Mouse (Mus musculus) stomach, embryonic 16.5 days (tissue): ENCODE measurements at regions not wholly inside any gene's neighbourhood (a gene's known extent, or its start where the extent isn't known, plus 50 kb on each side); places are given as distances from the start of the nearest gene placed in this dataset.

Source experiments
- ATAC-seq: fragments of 200-750 bp; cut with Nextera tagmentation; 2 replicates; pipeline ENCODE4 v1.8.0; 2017; ENCODE audit warnings: moderate number of reproducible peaks, moderate TSS enrichment; ENCODE audit not compliant: insufficient read depth, low FRiP score
- H3K27ac ChIP-seq: fragments of 300-500 bp; sonication (generic); 2 replicates; pipeline ENCODE4 v1.5.1; 2014; ENCODE audit warnings: low read length
- H3K27me3 ChIP-seq: fragments of 300-500 bp; sonication (generic); 2 replicates; pipeline ENCODE4 v1.6.1; 2014; ENCODE audit warnings: low read length, control low read depth, mixed read lengths; ENCODE audit not compliant: control insufficient read depth, insufficient read depth
- H3K36me3 ChIP-seq: fragments of 300-500 bp; sonication (generic); 2 replicates; pipeline ENCODE4 v1.6.1; 2014; ENCODE audit warnings: low read length; ENCODE audit not compliant: control insufficient read depth, insufficient read depth
- H3K4me1 ChIP-seq: fragments of 300-500 bp; sonication (generic); 2 replicates; pipeline ENCODE4 v1.6.1; 2014; ENCODE audit warnings: low read length, control low read depth, mixed read lengths; ENCODE audit not compliant: control insufficient read depth, insufficient read depth
- H3K4me2 ChIP-seq: fragments of 300-500 bp; sonication (generic); 2 replicates; pipeline ENCODE4 v1.6.1; 2014; ENCODE audit warnings: low read depth, low read length, mixed read lengths
- H3K4me3 ChIP-seq: fragments of 300-500 bp; sonication (generic); replicated peaks from 2 replicates; pipeline ENCODE4 v1.5.1; 2014; ENCODE audit warnings: mild to moderate bottlenecking, low read length
- H3K9ac ChIP-seq: fragments of 300-500 bp; sonication (generic); 2 replicates; pipeline ENCODE4 v1.6.1; 2014; ENCODE audit warnings: low read length
- H3K9me3 ChIP-seq: fragments of 300-500 bp; sonication (generic); replicated peaks from 2 replicates; pipeline ENCODE4 v1.6.1; 2016; ENCODE audit warnings: low read length, control low read depth; ENCODE audit not compliant: control insufficient read depth
- WGBS: fragments of 180-500 bp; shearing (Covaris S2); extraction: QIAGEN DNeasy Blood & Tissue Kit; methylation state at CpG from one replicate; pipeline ENCODE4 v1.1.7; 2014; 5-methylcytosine and 5-hydroxymethylcytosine counted together

DNA sequence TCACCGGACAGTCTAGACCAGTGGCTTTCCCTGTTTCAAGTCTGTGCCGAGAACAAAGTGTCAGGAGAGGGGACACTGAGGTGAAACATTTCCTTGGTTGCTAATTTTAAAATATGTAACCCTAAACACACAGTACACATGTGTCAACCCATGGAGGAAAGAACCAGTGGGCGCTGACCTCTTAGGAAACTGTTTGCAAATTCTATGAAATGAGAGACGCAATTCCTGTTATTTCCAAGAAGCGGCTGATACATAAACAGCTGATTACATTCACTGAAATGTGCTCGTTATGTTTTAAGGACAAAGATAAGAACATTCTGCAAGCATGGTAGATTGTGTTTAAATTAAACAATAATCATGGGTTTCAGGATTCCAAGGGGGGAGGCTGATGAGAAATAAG lies 204.3 kb upstream of the Gypa start:
- Histone ChIP-seq H3K36me3 (no peaks in the 10 kb centered on the region), H3K9ac (no peak overlapping the region), H3K9me3 (no peaks in the 10 kb centered on the region), H3K4me1 (no peaks in the 10 kb centered on the region), H3K27me3 (no peaks in the 10 kb centered on the region), H3K4me2 (no peak overlapping the region), H3K4me3 (no peak overlapping the region), H3K27ac (no peak overlapping the region)
- WGBS = 63% methylated on average over 6 of the region's 6 CpGs
- ATAC-seq = no peak

DNA sequence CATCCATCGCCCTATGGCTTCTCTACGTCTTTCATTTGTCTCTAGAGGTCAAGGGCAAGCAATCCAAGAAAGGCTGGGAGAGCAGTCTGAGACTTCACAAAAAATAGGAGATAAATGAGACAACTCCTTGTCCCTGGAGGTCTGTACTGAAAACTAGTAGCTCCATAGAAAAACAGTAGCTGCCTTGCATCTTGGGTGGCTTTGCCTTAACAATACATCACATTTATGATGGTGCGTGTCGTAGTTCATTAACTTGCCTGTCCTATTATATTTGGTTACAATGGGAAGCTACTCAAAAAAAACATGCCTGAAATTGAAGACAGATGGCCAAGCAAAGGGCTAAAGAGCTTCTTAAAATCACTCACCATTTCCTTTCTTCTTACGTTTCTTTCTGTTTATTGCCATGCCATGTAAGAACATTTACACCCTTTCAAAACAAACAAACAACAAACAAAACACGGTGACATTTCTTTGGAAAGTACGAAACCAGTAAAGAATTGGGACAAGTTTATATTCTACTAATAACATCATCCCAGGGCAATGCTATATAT lies 211.2 kb upstream of the Hhip start:
- H3K4me1 ChIP-seq = no peaks in the 10 kb centered on the region
- no peaks in the 10 kb centered on the region for H3K36me3 ChIP-seq
- 78% methylated on average over 7 of the region's 7 CpGs for WGBS
- no peak overlapping the region for H3K4me3 ChIP-seq
- no peaks in the 10 kb centered on the region for H3K9me3 ChIP-seq
- H3K9ac ChIP-seq = no peak overlapping the region
- no peak overlapping the region for H3K27ac ChIP-seq
- H3K27me3 ChIP-seq = no peaks in the 10 kb centered on the region
- no peak overlapping the region for H3K4me2 ChIP-seq
- no peak for ATAC-seq

DNA sequence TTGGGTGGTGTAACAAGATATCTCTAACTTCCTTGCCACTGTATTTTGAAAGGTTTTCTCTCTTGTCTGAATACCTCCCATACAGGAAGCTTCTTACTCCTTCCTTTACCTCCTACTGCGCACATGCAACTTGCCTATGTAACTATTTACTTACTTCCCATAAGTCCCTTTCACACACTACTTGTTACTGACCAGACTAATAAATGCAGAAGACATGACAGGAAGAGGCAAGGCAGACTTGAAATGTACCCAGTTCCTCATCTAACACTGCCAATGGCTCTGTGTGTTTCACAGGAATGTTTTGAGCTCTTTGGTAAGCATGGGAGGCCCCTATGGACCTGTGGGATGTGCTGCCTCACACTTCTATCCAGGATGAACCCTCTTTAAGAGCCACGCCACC lies 207.1 kb upstream of the Hhip start:
- H3K27ac ChIP-seq = no peak overlapping the region
- H3K9me3 ChIP-seq = no peaks in the 10 kb centered on the region
- H3K4me2 ChIP-seq = no peak overlapping the region
- H3K9ac ChIP-seq = no peak overlapping the region
- 92% methylated on average over 2 of the region's 2 CpGs for WGBS
- no peak for ATAC-seq
- H3K27me3 ChIP-seq = no peaks in the 10 kb centered on the region
- no peak overlapping the region for H3K4me3 ChIP-seq
- no peaks in the 10 kb centered on the region for H3K36me3 ChIP-seq
- H3K4me1 ChIP-seq = no peaks in the 10 kb centered on the region

DNA sequence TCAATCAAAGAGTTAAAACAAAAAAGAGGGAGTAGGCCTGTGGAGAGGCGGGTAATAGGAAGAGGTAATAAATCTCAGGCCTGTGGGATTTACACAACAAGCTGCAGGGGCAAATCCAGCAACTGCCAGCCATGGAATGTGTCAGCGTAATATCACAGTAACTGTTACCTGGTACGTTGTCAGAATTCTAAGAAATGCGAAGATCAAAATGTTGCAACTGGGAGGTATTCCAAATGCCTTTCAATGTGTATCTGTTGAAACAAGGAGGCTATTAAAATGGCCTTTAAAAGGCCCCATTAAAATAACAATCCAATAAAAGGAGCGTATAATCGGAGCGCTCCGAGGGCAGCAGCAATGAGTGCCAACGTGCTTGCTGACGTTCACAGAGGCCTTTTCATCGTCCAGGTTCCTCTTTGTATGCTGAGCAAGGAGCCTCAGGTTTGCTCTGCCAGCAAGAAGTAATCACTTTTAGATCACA lies 205.7 kb upstream of the Hhip start:
- Histone ChIP-seq H3K4me3 (no peak overlapping the region), H3K4me1 (no peaks in the 10 kb centered on the region), H3K9me3 (no peaks in the 10 kb centered on the region), H3K27ac (no peak overlapping the region), H3K36me3 (no peaks in the 10 kb centered on the region), H3K9ac (no peak overlapping the region), H3K27me3 (no peaks in the 10 kb centered on the region), H3K4me2 (no peak overlapping the region)
- ATAC-seq = no peak
- 48% methylated on average over 11 of the region's 11 CpGs for WGBS

DNA sequence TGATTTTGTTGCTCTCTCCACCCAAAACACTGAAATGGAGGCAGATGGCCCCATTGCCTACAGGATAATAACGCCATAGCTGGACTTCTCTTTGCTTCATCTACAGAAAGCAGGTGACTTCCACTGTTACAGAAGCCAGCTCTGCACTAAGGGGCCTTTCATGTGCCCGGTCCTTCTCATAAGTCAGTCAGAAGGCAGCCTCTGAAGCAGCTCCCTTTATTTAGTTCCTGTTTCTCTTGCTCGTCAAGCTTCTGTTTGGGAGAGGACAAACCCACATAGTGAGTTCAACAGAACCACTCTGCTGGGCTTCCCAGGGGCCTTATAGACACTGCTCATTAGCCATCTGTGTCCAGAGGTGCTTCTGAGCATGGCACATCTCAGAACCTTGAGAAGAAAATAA lies 205.1 kb upstream of the Hhip start:
- Histone ChIP-seq H3K4me1 (no peaks in the 10 kb centered on the region), H3K9me3 (no peaks in the 10 kb centered on the region)

DNA sequence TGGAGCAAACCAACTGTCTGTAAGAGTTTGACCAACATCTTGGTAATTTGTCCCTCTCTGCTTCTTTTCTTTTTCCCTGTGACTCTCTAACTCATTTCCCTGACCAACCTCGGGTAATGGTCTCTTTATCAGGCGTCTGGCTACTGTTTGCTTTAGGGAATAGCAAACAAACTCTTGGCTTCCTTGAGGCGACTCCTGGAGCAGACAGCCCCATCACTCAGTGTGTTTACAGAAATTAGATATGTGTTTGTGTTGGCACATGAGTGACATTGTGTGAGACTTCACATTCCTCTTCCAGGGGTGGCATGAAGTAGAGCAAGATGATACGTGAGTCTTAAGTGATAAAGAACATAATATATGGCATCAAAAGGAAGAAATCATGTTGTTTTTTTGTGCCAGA lies 195.7 kb upstream of the Hhip start:
- H3K4me3 ChIP-seq = no peak overlapping the region
- no peak overlapping the region for H3K4me2 ChIP-seq
- H3K9ac ChIP-seq = no peak overlapping the region
- WGBS = 20% methylated on average over 4 of the region's 4 CpGs
- no peaks in the 10 kb centered on the region for H3K9me3 ChIP-seq
- no peaks in the 10 kb centered on the region for H3K4me1 ChIP-seq
- no peaks in the 10 kb centered on the region for H3K27me3 ChIP-seq
- H3K36me3 ChIP-seq = no peaks in the 10 kb centered on the region
- no peak for ATAC-seq
- no peak overlapping the region for H3K27ac ChIP-seq

More for the DNA sequence above, 205.1 kb upstream of the Hhip start:
- WGBS = 71% methylated on average over 3 of the region's 3 CpGs
- H3K9ac ChIP-seq = no peak overlapping the region
- no peak overlapping the region for H3K4me2 ChIP-seq
- H3K27me3 ChIP-seq = no peaks in the 10 kb centered on the region
- no peaks in the 10 kb centered on the region for H3K36me3 ChIP-seq
- no peak overlapping the region for H3K27ac ChIP-seq
- no peak for ATAC-seq
- H3K4me3 ChIP-seq = no peak overlapping the region

DNA sequence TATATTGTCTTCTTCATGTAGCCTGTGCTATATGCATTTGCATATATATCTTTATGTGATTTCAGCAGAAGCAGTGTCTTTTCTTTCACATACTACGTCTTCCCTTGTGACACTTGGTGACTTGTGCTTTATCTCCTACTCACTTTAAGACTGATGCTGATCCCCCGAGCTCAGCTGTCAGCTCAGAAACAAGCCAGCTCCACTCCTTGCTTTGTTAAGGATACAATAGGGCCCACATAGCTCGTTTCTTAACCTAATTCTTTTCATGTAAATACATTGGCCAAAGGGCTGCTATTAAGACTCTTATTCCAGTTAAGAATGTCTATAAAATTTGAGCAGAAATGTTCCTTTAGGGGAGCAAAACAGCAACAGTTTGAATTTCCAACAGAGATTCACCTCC lies 193.8 kb upstream of the Hhip start:
- WGBS = 38% methylated on average over 3 of the region's 3 CpGs
- Histone ChIP-seq H3K9me3 (no peaks in the 10 kb centered on the region), H3K27ac (no peak overlapping the region), H3K4me2 (no peak overlapping the region), H3K4me3 (no peak overlapping the region), H3K9ac (no peak overlapping the region), H3K36me3 (no peaks in the 10 kb centered on the region), H3K27me3 (no peaks in the 10 kb centered on the region), H3K4me1 (no peaks in the 10 kb centered on the region)
- no peak for ATAC-seq

DNA sequence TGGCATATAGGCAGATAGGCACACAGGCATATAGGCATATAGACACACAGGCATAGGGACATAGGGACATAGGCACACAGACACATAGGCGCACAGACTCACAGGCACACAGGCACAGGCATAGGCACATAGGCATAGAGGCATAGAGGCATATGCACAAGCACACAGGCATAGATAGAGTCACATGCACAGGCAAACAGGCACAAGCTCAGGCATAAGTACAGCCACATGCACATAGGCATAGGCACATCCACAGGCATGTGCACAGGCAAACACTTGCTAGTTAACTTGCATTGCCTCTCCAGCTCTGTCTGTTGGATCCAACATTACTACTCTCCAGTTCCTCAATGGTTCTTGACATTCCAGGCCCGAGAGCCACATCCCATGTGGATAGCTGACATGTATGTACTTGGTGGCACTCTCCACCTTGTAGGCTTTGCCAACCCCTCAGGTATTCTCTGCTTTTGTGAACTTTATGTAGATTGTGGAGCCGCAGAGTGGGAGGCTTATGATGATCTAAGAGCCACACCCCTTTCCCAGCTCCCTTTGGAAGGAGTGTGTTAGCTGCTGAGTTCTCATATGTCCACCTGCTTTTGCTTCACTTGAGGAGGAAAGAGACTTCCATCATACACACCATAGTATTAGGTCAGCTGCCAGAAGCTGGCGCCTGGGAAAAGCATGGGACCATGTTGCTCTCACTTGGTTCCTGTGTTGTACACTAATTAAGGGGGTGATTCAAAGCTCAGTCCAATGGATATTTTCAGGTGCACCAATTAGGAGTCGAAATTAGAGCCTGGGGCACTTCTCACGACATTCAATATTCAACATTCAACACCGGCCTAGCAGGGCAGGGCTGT lies 192.7 kb upstream of the Hhip start:
- H3K9ac ChIP-seq = no peak overlapping the region
- H3K4me1 ChIP-seq = no peaks in the 10 kb centered on the region
- H3K9me3 ChIP-seq = no peaks in the 10 kb centered on the region
- H3K4me3 ChIP-seq = no peak overlapping the region
- WGBS = 85% methylated on average over 7 of the region's 7 CpGs
- H3K27me3 ChIP-seq = no peaks in the 10 kb centered on the region
- no peaks in the 10 kb centered on the region for H3K36me3 ChIP-seq
- no peak overlapping the region for H3K4me2 ChIP-seq
- no peak for ATAC-seq
- no peak overlapping the region for H3K27ac ChIP-seq

DNA sequence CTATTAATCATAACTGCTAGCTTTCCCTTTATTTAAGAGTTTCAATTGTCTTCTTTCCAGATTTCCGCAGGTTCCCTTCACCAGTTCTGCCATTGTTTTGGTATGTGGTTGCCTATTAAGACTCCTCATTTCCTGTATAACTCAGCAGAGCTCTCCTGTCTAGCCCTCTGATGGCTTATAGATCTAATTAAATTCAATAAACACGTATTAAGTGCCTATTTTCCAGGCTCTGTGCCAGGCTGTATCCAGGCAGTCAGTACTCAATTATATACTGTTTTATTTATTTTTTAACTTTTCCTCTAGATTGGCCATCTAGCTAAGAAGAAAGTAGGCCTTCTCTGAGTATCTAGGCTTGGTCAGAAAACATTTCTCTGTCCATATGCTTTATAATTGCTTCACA lies 192.0 kb upstream of the Hhip start:
- no peak for ATAC-seq
- Histone ChIP-seq H3K9ac (no peak overlapping the region), H3K4me2 (no peak overlapping the region), H3K27me3 (no peaks in the 10 kb centered on the region), H3K4me3 (no peak overlapping the region), H3K4me1 (no peaks in the 10 kb centered on the region), H3K27ac (no peak overlapping the region), H3K36me3 (no peaks in the 10 kb centered on the region), H3K9me3 (no peaks in the 10 kb centered on the region)
- WGBS = 44% methylated on average over 2 of the region's 2 CpGs
